Mouse (Mus musculus) CH12F3 (cell line): ENCODE measurements around the gene Arhgap8.
"Not testable (repeated sequence)": the region's sequence is repeated elsewhere in the genome, so short reads cannot be mapped to it uniquely, and the experiment has no call there.

Source experiments
- in situ Hi-C: fragments of 300-500 bp; cut with MboI; formaldehyde crosslinking; loops from 2 replicates; pipeline ENCODE4 v1.14.3; 2020; ENCODE audit warnings: low sequenced_read_pairs

Arhgap8 gene

GRCm38 (mm10) chr15:84731676-84732424, 12.0 kb downstream of the Arhgap8 start:
- in situ Hi-C loops = no loop called here

GRCm38 (mm10) chr15:84732425-84732749, 12.5 kb downstream of the Arhgap8 start:
- in situ Hi-C loops = no loop called here

GRCm38 (mm10) chr15:84736346-84736993, 16.6 kb downstream of the Arhgap8 start:
- in situ Hi-C loops = no loop called here

GRCm38 (mm10) chr15:84736994-84737346, 17.1 kb downstream of the Arhgap8 start:
- in situ Hi-C loops = no loop called here

- in situ Hi-C loops = no loop called here
Observed at GRCm38 (mm10) chr15:84738246-84738645, 18.4 kb downstream of the Arhgap8 start.

- in situ Hi-C loops = no loop called here
Observed at GRCm38 (mm10) chr15:84741573-84741972, 21.7 kb downstream of the Arhgap8 start.

GRCm38 (mm10) chr15:84743347-84743746, 23.5 kb downstream of the Arhgap8 start:
- in situ Hi-C loops = no loop called here

- in situ Hi-C loops = no loop called here
Observed at GRCm38 (mm10) chr15:84744308-84744707, 24.5 kb downstream of the Arhgap8 start.

- in situ Hi-C loops = no loop called here
Observed at GRCm38 (mm10) chr15:84745831-84746230, 26.0 kb downstream of the Arhgap8 start.

GRCm38 (mm10) chr15:84754987-84755386, 35.1 kb downstream of the Arhgap8 start:
- in situ Hi-C loops = no loop called here

- in situ Hi-C loops = no loop called here
Observed at GRCm38 (mm10) chr15:84756426-84756825, 36.6 kb downstream of the Arhgap8 start.

GRCm38 (mm10) chr15:84758493-84758892, 38.6 kb downstream of the Arhgap8 start:
- in situ Hi-C loops = no loop called here

- in situ Hi-C loops = no loop called here
Observed at GRCm38 (mm10) chr15:84762712-84763422, 43.0 kb downstream of the Arhgap8 start.

GRCm38 (mm10) chr15:84763423-84763812, 43.6 kb downstream of the Arhgap8 start:
- in situ Hi-C loops = no loop called here

GRCm38 (mm10) chr15:84766621-84767020, 46.8 kb downstream of the Arhgap8 start:
- in situ Hi-C loops = no loop called here

GRCm38 (mm10) chr15:84768531-84768930, 48.7 kb downstream of the Arhgap8 start:
- in situ Hi-C loops = not testable (repeated sequence)

- in situ Hi-C loops = no loop called here
Observed at GRCm38 (mm10) chr15:84769641-84770341, 49.9 kb downstream of the Arhgap8 start.

- in situ Hi-C loops = no loop called here
Observed at GRCm38 (mm10) chr15:84772191-84773111, 52.6 kb downstream of the Arhgap8 start.

GRCm38 (mm10) chr15:84775421-84776174, 55.7 kb downstream of the Arhgap8 start:
- in situ Hi-C loops = no loop called here

GRCm38 (mm10) chr15:84778587-84778986, 58.7 kb downstream of the Arhgap8 start:
- in situ Hi-C loops = no loop called here
